Mouse (Mus musculus): ENCODE measurements around the gene Rex2. TPM values are rescaled to one million over a fixed set of nuclear protein-coding genes. Genes with fewer than 3 reads are reported as not detected.

Gene Rex2
- not detected in 2 replicates for polyA plus RNA-seq (2015; fragmentation: Nextera tagmentation; extraction: Ambion mirVana)

DNA sequence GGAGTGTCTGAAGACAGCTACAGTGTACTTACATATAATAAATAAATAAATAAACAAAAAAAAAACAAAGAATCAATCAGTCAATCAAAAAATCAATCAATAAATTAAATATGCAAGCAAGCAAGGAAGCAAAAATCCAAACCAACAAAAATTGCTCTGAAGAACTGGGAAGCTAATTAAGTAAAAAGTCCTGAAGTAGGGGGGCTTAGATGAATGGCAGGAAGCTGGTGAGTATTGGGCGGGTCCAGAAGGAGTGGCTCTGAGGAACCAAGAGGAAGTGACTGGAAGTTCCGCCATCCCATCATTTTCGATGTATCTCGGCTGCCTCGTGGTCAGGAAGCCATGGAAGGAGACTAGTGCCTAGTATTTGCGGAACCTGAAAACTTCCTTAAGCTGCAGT, at the start of gene Rex2:
Gene Rex2 (plus strand): TSS at position 301 of the 400 bp plus-strand sequence.

Other genes starting within 250 kb of the Rex2 start
- gene Gm21411, start 112.3 kb upstream of the Rex2 start, polyA plus RNA-seq (2015; fragmentation: Nextera tagmentation; extraction: Ambion mirVana): not detected in 2 replicates
- not detected in 2 replicates for gene Zfp989, start 49.9 kb upstream of the Rex2 start, polyA plus RNA-seq (2015; fragmentation: Nextera tagmentation; extraction: Ambion mirVana)
- 5.4 and 7.6 TPM in 2 replicates for gene Zfp991, start 110.2 kb downstream of the Rex2 start, polyA plus RNA-seq (2015; fragmentation: Nextera tagmentation; extraction: Ambion mirVana)